Mouse (Mus musculus) ES-Bruce4 (cell line): ENCODE data around the gene Cfap52.

Experiments
- CTCF ChIP-seq: IDR thresholded peaks from one replicate; pipeline ENCODE4 v1.8.1; 2011; ENCODE audit warnings: low read depth, low read length
- POLR2A ChIP-seq: IDR thresholded peaks from one replicate; pipeline ENCODE4 v1.8.1; 2011; ENCODE audit warnings: low read length; ENCODE audit not compliant: insufficient read depth

- TF ChIP-seq POLR2A (no peak), CTCF (no peak)
Observed at GRCm38 (mm10) chr11:67921091-67921826, 44.2 kb downstream of the Cfap52 start.
